Mouse (Mus musculus) midbrain, embryonic 13.5 days (tissue): ENCODE data around the gene Mrps31. TPM values are rescaled to one million over a fixed set of nuclear protein-coding genes. Genes with fewer than 3 reads are reported as not detected.

ENCODE experiments used
- ATAC-seq: fragments of 200-750 bp; cut with Nextera tagmentation; 2 replicates; pipeline ENCODE4 v1.8.0; 2017; ENCODE audit warnings: mild to moderate bottlenecking, moderate TSS enrichment, moderate library complexity
- H3K27ac ChIP-seq: fragments of 300-500 bp; sonication (generic); 2 replicates; pipeline ENCODE4 v1.5.1; 2015; ENCODE audit warnings: inconsistent platforms, mild to moderate bottlenecking, moderate library complexity
- H3K27me3 ChIP-seq: fragments of 300-500 bp; sonication (generic); 2 replicates; pipeline ENCODE4 v1.6.1; 2015; ENCODE audit warnings: mild to moderate bottlenecking, inconsistent platforms
- H3K36me3 ChIP-seq: fragments of 300-500 bp; sonication (generic); 2 replicates; pipeline ENCODE4 v1.6.1; 2015; ENCODE audit warnings: mild to moderate bottlenecking, inconsistent platforms
- H3K4me1 ChIP-seq: fragments of 300-500 bp; sonication (generic); replicated peaks from 2 replicates; pipeline ENCODE4 v1.6.1; 2015; ENCODE audit warnings: inconsistent platforms
- H3K4me2 ChIP-seq: fragments of 300-500 bp; sonication (generic); replicated peaks from 2 replicates; pipeline ENCODE4 v1.6.1; 2015; ENCODE audit warnings: moderate library complexity, mild to moderate bottlenecking, inconsistent platforms
- H3K4me3 ChIP-seq: fragments of 300-500 bp; sonication (generic); replicated peaks from 2 replicates; pipeline ENCODE4 v1.5.1; 2015; ENCODE audit warnings: mild to moderate bottlenecking, inconsistent platforms
- H3K9ac ChIP-seq: fragments of 300-500 bp; sonication (generic); replicated peaks from 2 replicates; pipeline ENCODE4 v1.6.1; 2015; ENCODE audit warnings: mild to moderate bottlenecking, inconsistent platforms
- H3K9me3 ChIP-seq: fragments of 300-500 bp; sonication (generic); 2 replicates; pipeline ENCODE4 v1.6.1; 2016; ENCODE audit warnings: mild to moderate bottlenecking, inconsistent platforms
- WGBS: fragments of 180-500 bp; shearing (Covaris S2); methylation state at CpG from one replicate; pipeline ENCODE4 v1.1.7; 2015; 5-methylcytosine and 5-hydroxymethylcytosine counted together
- polyA plus RNA-seq: library from polyadenylated mRNA; unstranded; fragments of >200 nt; fragmentation: Nextera tagmentation; extraction: Ambion mirVana; gene quantifications from 2 replicates; pipeline ENCODE4 v1.2.1, GENCODE M21; 2015

The Mrps31 gene
- polyA plus RNA-seq, 1 experiment from 2014 or later = 36.7 TPM

GRCm38 (mm10) chr8:22399285-22399880 lies 11.8 kb upstream of the Mrps31 start:
- Histone ChIP-seq H3K4me2 (peak overlapping the region; percentile 83), H3K4me3 (peak overlapping the region; percentile 72), H3K36me3 (no peaks in the 10 kb centered on the region), H3K9me3 (no peaks in the 10 kb centered on the region), H3K27ac (no peak overlapping the region), H3K4me1 (peaks cover 11% of the 10 kb centered on the region), H3K27me3 (no peaks in the 10 kb centered on the region), H3K9ac (no peak overlapping the region)
- WGBS = 90% methylated on average over 8 of the region's 8 CpGs
- no peak for ATAC-seq

DNA sequence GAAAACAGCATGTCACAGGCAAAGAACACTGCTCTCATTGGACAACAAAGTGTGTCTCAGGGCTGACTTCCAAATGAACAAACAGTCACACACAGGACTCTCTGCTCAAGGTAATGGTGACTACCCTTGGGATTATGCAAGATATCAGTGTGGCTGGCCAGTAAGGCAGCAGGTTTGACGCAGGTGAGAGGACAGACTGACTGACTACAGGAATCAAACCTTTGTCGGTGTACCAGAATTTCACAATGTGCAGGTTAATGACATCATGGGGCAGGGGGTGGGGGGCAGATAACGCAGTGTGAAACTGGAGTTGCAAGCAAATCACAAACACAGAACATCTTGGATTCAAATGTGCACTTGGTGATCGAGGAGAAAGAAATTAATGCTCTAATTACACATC lies 10.6 kb upstream of the Mrps31 start:
- H3K9me3 ChIP-seq = no peaks in the 10 kb centered on the region
- H3K27me3 ChIP-seq = no peaks in the 10 kb centered on the region
- H3K4me2 ChIP-seq = no peak overlapping the region
- H3K27ac ChIP-seq = no peak overlapping the region
- ATAC-seq = no peak
- 91% methylated on average over 4 of the region's 4 CpGs for WGBS
- no peak overlapping the region for H3K9ac ChIP-seq
- peaks cover 11% of the 10 kb centered on the region for H3K4me1 ChIP-seq
- no peaks in the 10 kb centered on the region for H3K36me3 ChIP-seq
- no peak overlapping the region for H3K4me3 ChIP-seq

- no peak overlapping the region for H3K27ac ChIP-seq
- no peak for ATAC-seq
- no peaks in the 10 kb centered on the region for H3K36me3 ChIP-seq
- WGBS = 93% methylated on average over 2 of the region's 2 CpGs
- H3K27me3 ChIP-seq = no peaks in the 10 kb centered on the region
- H3K9ac ChIP-seq = no peak overlapping the region
- peaks cover 5% of the 10 kb centered on the region; the same call in 1 of the 2 replicates for H3K4me1 ChIP-seq
- H3K4me3 ChIP-seq = no peak overlapping the region
- H3K9me3 ChIP-seq = no peaks in the 10 kb centered on the region
- no peak overlapping the region for H3K4me2 ChIP-seq
These were observed 7.9 kb upstream of the Mrps31 start for GRCm38 (mm10) chr8:22403235-22403634.

GRCm38 (mm10) chr8:22405733-22406132 lies 5.4 kb upstream of the Mrps31 start:
- Histone ChIP-seq H3K36me3 (no peaks in the 10 kb centered on the region), H3K4me1 (peaks cover 3% of the 10 kb centered on the region; the same call in 1 of the 2 replicates), H3K27ac (no peak overlapping the region), H3K9me3 (no peaks in the 10 kb centered on the region), H3K27me3 (no peaks in the 10 kb centered on the region), H3K4me2 (no peak overlapping the region), H3K4me3 (no peak overlapping the region), H3K9ac (no peak overlapping the region)
- 79% methylated on average over 6 of the region's 6 CpGs for WGBS
- ATAC-seq = no peak

- 19% methylated on average over 16 of the region's 16 CpGs for WGBS
- Histone ChIP-seq H3K27me3 (no peaks in the 10 kb centered on the region), H3K4me2 (peak overlapping the region; percentile 71), H3K4me3 (peak overlapping the region; percentile 71), H3K9ac (peak overlapping the region; percentile 83), H3K27ac (peak overlapping the region; percentile 83), H3K9me3 (no peaks in the 10 kb centered on the region), H3K4me1 (peaks cover 16% of the 10 kb centered on the region), H3K36me3 (peaks cover 4% of the 10 kb centered on the region)
- ATAC-seq = peak; percentile 85
These were observed 376 bp upstream of the Mrps31 start for GRCm38 (mm10) chr8:22410688-22411281.

DNA sequence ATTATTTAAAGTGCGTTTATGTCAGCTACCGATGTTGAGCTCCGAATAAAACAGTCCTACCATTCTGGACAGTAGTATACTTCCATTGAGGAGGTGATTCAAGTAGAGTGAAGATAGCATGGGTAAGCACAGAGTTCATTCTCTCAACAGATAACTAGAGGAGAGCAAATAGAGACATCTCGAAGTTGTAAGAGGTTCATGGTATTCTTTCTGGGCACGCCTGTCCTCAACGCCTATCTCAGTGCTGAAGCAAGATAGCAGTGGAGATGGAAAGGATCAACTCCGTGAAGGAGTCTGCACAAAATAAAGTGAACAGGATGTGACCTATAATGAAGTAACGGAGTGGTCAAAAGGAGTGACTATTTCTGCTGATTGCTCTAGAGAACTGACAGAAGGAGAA lies 810 bp downstream of the Mrps31 start:
- 24% methylated on average over 8 of the region's 8 CpGs for WGBS
- H3K27ac ChIP-seq = no peak overlapping the region

More for the DNA sequence above, 810 bp downstream of the Mrps31 start:
- Histone ChIP-seq H3K4me3 (peak overlapping the region; percentile 71), H3K9me3 (no peaks in the 10 kb centered on the region), H3K27me3 (no peaks in the 10 kb centered on the region), H3K36me3 (peaks cover 13% of the 10 kb centered on the region), H3K9ac (peak overlapping the region; percentile 83), H3K4me2 (peak overlapping the region; percentile 71), H3K4me1 (peaks cover 16% of the 10 kb centered on the region)
- ATAC-seq = no peak

Other genes with a start within 250 kb of the Mrps31 start
- gene Nek3, start 244.9 kb upstream of the Mrps31 start, polyA plus RNA-seq = 8.9 and 9.1 TPM in 2 replicates
- gene Ckap2, start 225.5 kb upstream of the Mrps31 start, polyA plus RNA-seq = 26.8 and 27.5 TPM in 2 replicates
- gene Vps36, start 218.6 kb upstream of the Mrps31 start, polyA plus RNA-seq = 39.9 and 43.2 TPM in 2 replicates
- gene Thsd1, start 184.0 kb upstream of the Mrps31 start, polyA plus RNA-seq = 6.1 and 6.9 TPM in 2 replicates
- not detected in 2 replicates for gene Tpte, start 127.9 kb upstream of the Mrps31 start, polyA plus RNA-seq
- gene Slc25a15, start 12.8 kb upstream of the Mrps31 start, polyA plus RNA-seq = 8.3 and 8.5 TPM in 2 replicates